Mouse (Mus musculus) CD8-positive naive resting alpha-beta T cell, adult 2 months (primary cell): ENCODE results near the gene Jaml.
"Not testable (repeated sequence)": the region's sequence is repeated elsewhere in the genome, so short reads cannot be mapped to it uniquely, and the experiment has no call there.

Experiments used
- DNase-seq, 2 experiments: peaks; one replicate each; pipeline ENCODE4 v3.0.0; 2022; ENCODE audit warnings: low read depth in 2 of 2, low spot score in 2 of 2

The Jaml gene

DNA sequence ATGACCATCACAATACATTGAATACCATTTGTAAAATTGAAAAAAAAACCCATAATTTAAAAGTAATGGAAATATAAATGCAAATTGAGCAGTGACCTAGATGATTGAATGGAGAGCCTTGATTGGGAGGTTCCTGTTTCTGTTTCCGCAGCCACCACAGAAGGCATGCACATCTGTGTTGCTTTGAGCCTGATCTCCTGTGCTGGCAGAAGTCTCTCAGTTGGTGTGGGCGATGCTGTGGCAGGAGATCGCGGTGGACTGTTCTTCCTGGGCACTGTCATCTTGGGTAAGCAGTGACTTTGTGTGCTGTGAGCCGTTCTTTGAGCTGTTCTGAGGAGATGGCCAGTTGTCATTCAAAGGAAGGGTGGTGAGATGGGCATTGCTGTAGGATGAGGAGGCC, at the start of gene Jaml:
Gene Jaml, plus strand, starts transcription at position 173 of the 400 bp plus-strand sequence.
- peak; percentile 35 to 48 for DNase-seq

DNA sequence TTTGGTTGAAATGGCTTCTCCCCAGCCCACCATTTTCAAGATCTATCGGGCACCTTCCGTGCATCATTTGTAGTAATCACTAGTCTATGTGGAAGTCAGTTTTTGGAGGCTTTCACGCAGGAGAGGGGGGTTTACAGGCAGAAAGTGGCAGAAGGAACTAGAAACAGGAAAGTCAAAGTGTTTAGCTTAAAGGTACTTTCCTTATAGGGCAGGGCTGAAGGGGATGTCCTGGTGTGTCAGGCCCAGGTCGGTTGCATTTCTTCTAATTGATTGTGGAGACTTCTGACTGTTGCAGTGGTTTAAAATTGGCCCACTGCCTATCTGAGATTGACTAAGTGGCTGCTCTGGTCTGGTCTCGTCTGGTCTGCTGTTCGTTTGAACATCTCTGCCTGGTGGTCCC, 48.6 kb upstream of the Jaml start:
- DNase-seq = no peak

DNA sequence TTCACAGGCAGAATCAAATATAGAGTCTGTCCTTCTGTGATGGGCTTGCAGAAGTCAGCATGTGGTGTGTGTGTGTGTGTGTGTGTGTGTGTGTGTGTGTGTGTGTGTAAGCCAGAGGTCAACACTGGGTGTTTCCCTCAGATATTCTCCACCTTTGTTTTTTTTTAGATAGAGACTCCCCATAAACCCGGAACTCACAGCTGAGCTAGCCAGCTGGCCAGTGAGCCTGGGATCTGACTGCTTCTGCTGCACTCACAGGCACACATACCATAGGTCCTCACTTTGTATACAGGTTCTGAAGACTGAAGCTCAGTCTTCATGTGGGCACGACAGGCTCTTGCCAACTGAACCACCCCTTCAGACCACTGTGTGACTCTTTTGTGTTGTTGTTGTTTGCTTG, 46.7 kb upstream of the Jaml start:
- DNase-seq = no peak

DNA sequence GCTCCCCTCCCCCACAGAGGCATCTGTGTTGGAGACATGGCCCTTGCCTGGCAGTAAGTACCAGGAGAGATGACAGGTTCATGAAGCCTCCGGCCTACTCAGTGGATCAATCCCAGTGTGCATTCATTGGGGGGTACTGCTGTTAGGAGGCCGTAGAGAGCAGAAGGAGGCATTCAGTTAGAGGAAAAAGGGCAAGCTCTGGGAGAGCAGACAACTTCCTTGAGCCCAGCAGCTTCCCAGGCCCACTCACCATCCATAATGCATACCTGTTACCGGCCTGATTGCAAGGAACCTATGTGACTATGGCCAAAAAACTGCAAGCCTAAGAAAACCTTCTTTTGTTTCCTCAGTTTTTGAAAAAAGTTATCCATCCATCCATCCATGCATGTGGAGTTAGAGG, 44.5 kb upstream of the Jaml start:
- DNase-seq = no peak

DNA sequence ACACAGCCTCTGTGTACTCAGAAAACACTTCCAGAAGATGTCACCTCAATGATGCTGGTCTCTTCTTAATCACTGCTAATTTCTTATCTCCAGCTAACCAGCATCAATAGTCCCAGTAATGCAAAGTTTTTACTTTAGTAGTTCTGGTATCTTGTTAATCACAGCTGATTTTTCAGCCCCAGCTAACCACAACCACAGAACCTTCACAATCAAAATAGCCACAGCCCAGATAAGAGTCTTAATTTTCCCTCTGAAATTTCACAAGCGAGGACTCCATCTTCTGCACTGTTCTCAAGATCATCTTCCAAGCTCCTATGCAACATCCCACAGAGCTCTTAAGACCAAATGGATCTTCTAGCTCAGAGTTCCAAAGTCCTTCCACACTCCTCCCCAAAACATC, 41.2 kb upstream of the Jaml start:
- not testable (repeated sequence) for DNase-seq

DNA sequence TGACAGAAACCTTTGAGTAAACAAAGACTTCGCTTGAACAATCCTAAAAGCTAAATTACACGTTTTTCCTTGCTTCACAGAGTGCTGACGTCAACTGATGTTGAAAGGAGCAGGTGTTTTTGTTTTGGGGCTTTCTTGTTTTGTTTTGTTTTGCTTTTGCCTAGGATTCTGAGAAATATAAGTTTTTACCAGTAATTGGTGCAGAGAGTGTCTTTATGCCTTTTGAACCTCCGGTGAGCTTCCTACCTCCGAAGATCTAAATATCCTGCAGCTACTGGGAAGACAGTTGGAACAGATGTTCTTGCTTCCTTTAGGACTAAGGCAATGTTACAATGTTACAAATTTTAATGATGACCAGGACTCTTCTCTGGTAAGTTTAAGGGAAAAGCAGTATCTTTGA, 39.5 kb upstream of the Jaml start, which contains the start of gene Mpzl2:
Gene Mpzl2, plus strand, starts transcription at position 301 of the 400 bp plus-strand sequence.
- DNase-seq = no peak

DNA sequence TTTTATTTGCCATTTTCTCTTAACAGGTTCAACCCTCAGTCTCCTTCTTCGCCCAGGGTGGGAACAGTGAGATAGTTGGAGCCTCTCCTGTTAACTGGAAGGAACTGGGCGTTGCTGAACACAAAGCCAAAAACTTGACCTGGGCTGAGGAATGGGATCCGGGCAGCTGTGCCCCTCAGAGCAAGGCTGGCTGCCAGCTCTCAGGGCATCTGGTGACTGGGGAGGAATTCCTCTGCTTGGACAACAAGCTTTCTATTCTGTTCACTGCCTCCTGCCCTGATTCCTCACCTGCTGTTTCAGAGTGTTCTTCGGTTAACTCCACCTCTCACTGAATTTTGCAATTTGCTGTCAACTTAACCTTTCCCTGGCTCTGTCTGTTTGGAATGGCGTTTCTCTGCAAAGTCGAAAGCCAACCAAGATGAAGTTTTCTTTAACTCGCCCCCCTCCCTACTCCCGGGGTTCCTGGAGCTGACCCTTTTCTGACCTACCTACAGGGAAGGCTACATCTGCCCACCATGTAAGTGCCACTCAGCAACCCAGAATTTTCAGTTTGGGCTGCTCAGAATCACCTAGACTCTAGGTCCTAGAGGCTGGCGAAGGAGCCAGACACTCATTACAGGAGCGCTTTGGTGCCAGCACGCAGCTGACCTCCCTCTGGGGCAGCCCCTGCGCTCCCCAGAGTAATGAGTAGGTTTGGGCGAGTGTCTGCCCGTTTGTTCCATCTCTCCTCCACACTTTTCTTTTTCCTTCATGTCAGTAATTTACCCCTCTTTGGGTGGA, 38.7 kb upstream of the Jaml start:
- DNase-seq = no peak

DNA sequence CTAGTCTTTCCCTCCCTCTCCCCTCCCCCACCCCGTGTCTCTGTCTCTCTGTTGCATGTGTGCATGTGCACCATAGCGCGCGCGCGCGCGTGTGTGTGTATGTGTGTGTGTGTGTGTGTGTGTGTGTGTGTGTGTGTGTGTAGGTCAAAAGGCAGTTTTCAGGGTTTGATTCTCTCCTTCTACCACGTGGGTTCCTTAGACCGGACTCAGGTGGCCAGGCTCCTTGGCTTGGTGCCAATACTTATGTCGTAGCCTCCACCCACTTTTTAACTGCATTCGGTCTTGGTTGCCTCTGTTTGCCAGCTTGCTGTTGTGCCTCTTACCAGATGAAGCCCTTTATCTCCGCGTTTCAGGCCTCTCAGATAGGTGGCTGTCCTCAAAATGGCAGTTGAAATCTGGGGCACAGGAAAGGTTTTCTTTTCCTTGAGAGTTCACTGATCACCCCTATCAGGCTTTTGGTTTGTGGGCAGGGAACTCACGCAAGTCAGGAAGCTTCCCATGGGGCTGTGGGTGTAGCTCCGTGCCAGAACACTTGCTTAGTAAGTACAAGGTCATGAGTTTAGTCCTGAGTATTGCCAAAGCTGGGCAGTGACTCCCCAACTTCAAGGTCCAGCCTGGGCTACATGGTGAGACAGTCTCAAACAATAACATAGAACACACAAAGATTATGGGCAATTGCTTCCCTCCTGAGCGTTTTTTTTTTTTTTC, 37.7 kb upstream of the Jaml start:
- no peak for DNase-seq

DNA sequence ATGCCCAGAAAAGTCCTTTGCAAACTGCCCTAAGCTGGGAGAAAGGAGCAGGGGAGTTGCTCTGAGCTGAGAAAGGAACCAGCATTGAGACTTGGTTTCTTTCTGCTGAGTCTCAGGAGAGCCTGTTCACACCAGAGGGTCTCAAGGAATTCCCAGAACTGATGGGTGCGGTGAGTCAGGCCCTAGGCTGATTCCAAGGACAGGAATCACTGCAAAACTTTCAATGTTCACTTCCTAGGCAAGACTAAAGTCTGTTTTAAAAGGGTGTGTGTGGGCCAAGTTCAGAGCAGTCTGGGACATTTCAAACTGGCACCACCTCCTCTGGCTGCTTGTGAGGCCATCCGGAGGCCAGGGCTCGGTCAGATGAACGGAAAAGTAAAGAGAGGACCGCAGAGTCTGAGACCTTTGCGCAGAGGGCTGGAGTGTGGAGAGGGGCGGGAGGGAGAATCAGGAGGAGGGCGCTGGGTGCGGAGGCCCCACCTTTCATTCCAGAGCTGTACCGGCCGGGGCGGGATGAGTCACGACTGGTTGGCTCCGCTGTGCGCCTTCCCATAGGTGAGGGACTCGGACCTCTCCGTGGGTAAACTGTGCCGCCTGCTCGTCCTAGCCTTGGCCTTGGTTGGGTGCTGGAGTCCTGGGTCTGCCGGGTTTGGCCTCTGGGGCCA, 36.8 kb upstream of the Jaml start:
- DNase-seq = no peak

DNA sequence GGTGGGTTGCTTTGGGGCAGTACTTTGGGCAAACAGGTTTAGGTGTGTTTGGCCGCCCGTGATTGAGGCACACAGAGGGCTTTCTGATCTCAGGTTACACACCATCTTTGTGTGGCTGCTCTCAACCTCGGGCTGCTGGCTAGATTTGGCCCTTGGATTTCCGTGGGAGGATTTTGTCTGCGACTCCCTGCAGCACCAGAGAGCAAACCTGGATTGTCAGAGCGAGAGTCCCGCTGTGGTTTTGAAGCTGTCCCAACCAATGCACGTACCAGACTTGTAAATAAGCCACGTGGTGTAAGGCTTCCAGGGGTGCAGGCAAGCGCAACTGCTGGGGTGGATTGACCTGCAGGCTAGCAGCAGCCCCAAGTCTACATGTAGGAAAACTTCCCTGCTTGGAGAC, 36.0 kb upstream of the Jaml start:
- DNase-seq = no peak

DNA sequence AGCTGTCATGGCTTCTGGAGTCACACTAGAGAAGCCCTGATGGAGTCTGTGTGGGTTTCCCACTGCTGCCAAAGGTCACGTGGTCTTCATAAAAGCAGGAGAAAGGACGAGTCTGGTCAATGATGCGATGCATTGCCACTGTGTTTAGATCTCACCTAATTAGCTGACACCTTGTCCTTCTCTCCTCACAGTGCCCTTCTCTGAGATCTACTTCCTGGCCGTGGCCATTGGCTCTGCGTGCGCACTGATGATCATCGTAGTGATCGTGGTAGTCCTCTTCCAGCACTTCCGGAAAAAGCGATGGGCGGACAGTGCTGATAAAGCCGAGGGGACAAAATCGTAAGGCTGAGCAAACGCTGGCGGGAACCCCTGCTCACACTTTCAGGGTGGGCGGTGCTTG, 32.0 kb upstream of the Jaml start:
- DNase-seq = no peak

DNA sequence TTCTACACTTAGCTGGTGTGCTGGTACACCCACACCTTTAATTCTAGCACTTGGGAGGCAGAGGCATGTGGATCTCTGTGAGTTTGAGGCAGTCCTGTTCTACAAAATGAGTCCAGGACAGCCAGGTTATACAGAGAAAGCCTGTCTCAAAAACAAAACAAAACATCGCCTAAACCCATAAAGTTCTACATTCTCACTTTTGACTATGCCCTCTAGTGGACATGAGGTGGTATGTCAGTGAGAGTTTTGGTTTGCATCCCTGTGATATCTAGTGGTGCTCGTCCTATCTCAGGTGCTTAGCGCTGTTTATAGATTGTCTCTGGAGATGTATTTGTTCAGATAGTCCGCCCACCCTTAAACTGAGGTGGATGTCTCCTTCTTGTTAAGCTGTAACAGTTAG, 30.5 kb upstream of the Jaml start:
- DNase-seq = peak; percentile 33 to 58

DNA sequence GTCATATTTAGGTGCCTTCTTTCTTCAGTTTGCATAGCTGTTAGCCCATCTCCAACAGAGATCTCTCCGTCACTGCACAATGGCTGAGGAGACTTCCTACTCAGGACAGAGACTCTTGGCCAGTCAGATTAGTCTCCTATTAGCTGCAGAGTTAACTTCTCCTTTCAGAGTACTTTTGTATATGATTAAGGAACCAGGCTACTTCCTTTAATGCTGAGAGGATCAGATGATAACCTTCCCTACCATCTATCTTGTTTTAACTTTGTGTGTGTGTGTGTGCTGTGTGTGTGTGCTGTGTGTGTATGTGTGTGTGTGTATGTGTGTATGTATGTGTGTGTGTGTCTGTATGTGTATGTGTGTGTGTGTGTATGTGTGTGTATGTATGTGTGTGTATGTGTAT, 29.3 kb upstream of the Jaml start:
- DNase-seq = no peak

DNA sequence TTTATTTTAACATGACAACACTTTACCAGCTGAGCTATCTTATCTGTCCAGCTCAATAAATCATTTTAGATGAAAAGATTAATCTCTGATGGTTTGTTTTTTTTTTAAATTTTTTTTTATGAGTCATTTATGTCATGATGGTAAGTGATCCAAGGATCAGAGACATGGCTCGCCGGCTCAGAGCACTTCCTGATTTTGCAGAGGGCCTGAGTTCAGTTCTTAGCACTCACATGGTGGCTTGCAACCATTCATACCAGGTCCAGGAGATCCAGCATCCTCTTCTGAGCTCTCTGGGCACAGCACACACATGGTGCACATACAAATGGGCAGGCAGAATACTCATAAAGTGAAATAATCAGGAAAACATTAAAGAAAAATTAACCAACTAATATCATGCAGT, 28.7 kb upstream of the Jaml start:
- no peak for DNase-seq

DNA sequence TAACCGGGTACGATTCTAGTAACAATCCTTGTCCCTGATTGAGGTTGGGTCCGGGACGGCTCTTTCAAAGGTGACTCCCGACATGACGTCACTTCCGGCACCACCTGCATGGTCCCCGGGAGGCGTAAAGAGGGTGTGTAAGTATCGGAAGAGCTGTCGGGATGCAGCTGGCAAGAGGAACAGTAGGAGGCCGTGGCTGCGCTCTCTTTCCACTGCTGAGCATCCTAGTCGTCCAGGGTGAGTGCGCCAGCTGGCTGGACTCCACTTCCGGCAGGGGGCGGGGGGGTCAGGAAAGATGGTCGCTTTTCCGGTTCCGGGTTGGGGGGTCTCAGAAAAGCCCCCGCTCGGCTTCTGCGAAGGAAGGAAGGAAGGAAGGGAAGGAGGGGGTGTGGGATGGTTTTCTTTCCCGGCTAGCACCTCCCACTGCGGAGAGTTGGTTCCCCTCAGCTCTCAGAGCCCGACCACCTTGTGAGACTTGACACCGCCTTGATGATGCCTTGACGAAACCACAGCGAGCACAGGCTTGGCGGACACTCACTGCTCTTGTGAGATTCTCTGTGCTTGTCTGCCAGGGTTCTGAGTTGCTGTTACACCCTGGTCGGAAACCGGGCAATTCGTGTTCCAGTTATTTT, 23.8 kb upstream of the Jaml start, which contains the start of gene Mpzl3:
Gene Mpzl3, plus strand, starts transcription at position 105 of the 632 bp plus-strand sequence.
- DNase-seq = peak; percentile 78 to 84

DNA sequence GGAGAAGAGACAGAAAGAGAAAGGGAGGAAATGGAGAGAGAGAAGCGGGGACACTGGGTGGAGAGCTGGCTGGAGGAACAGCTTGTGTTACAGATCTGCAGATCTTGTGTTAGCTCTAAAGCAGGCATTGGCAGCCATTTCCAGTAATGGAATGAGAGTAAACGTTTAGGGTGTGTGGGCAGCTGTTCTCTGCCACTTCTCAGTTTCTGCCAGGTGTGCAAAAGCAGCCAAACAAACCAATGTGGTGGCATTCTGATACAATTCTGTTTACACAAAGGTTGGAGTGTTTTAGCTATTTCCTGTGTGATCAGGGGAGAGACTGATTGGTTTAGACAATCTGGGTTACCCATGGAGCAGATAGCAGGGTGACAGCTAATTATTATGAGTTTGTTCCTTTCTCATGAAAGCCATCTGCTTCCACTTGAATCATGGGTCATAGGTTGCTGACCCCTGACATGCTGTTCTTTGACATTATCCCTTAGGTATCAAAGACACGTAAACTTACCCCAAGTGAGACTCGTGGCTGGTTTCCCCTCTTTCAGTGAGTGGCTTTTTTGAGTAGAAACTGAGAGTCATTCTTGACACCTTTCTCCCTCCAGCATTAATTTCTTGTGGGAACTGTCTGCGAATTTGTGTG, 20.6 kb upstream of the Jaml start:
- no peak for DNase-seq

DNA sequence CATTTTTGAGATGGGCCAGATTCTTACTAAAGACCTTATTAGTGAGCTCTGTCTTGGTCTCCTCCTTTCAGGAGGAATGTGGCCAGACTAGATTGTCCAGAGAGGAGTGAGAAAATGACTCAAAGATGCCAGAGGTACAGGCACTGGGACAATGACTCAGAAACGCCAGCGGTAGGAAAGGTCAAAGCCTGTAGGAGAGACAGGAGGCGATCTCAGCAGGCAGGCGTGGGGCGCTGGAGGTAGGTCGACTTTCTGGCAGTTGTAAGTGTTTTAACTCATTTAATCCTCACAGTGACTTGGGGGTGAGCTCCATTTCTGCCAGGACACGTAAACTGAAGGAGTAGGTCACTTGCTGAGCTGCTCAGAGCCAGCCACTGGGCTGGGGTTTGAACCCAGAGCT, 18.8 kb upstream of the Jaml start:
- no peak for DNase-seq

DNA sequence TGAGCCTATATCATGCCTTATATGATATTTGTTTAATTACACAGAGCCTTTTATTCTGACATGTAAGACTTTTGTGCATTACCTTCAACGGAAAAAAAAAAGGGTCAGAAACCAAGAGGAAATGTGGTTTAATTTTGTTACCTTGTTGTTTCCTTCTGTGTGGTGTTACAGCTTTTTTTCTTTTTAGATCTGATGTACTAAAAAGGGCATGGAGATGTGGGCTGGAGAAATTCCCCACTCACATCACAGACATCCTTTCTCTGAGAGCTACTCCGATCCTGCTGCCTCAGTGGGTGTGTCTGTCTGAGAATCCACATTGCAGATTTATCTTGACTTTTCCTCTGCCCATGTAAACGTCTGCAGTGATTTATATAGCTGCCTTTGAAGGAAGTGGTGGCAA, 16.3 kb upstream of the Jaml start:
- DNase-seq = peak in 1 of 2 experiments; percentile 43

DNA sequence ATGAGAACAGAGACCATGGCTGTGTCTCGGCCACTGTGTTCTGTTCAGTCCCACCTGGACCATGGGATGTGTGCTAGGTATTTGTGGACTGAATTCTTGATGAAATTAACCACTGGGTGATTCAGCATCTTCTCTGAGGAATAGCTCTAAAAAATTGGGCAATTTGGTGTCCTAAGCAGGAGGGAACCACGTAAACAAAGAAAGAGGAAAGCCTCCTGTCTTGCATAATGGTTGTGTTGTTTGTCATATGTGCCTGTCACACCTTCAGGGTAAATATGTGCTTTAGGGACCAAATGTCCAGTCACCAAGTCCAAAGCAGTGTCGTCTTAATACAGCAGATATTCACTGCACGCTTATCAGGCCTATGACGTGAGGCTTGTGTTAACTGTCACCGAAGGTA, 14.6 kb upstream of the Jaml start:
- DNase-seq = no peak

DNA sequence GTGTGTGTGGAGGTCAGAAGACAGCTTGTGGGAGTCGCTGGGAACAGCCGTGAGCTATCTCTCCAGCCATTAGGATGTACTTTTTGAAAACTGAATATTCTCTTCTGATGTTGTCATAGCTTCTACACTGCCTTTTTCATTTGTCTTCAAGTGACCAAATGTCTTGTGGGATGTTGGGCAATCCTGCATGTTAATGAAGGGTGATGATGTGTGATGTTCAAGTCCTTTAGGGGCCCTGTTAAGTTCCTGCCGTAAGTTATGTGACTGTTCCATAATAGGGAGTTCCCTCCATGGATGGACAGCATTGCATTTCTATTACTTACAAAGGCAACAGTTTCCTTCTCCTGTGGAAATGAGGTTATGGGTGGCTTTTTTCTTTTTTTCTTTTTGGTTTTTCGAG, 12.2 kb upstream of the Jaml start:
- DNase-seq = no peak

DNA sequence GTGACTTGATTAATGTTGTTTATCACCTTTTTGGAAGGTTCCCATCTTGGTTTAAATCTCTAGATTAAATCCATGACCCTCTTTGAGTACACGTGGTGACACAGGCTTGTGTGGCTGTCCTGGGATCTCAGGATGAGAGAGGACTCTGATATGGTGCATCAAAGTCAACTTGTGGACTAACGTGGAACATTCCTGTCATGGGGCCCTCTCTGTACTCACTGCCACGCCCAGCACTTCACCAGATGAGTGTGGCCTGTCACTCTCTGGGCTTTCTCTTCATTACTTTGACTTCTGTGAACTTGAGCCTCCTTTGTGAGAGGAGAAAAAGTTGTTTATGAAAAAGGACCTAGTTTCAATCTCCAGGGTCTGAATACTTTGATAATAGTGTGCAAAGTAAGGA, 7.2 kb upstream of the Jaml start:
- no peak for DNase-seq
